In the genomic region with DNA sequence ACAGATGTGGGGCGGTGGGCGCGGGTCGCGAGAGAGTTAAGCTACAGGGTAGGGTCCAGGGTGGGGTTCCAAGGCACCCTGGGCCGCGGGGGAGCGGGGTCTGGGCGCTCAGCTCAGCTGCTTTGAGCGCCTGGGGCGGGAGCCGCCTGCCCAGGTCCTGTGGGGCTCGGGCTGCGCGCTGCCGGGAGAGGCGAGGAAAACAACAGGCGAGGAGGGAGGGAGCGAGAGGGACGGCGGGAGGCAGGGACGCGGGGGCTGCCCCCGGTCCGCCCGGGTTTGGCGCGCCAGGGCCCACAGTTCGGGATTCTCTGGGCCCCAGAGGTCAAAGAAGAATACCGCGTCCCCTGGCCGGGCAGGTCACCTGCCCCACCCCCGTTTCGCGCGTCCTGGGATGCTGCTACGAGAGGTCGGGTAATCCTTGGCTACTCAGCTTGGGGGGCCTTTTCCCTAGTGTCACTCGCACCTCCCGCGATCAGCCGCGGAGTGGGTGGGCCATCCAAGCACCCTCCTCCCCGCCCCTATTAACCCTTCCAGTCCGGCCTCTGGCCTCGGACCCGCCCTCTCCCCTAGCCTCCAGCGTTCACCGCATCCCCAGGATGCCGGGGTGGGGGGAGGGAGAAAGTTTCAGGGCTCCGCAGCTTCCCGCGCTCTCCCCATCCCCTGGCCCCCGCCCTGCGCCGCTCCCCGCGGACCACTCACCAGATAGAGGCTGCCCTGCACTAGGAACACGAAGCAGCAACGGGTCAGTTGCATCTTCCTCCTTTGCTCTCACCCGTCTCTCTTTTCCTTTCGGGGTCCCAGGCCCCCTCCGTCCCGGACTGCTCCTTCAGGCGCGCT, we compare ENCODE assay signal across 8 mouse cellular contexts. TPM values are rescaled to one million over a fixed set of nuclear protein-coding genes. Genes with fewer than 3 reads are reported as not detected.
DNase-seq lines count a peak whose midpoint lies in the region; ATAC-seq lines count a peak whose summit lies in the region.

No protein-coding gene starts in this region.

- H3K4me1 ChIP-seq in forebrain, embryonic 10.5 days: peaks cover 55% of the 10 kb centered on the region
- H3K4me1 ChIP-seq in intestine, embryonic 16.5 days (ENCODE audit: control insufficient read depth, insufficient read depth, low read length): peaks cover 30% of the 10 kb centered on the region

- H3K9ac ChIP-seq in intestine, embryonic 16.5 days (ENCODE audit: low read depth, low read length): peak overlapping the region; percentile 64

- peak; percentile 95 for DNase-seq in heart, adult 11 months
- no peak for DNase-seq in heart, adult 8-10 months (ENCODE audit: low spot score)
- DNase-seq in Muller cell, postnatal 12 days (ENCODE audit: inconsistent ontology term): peak; percentile 36
- peak; percentile 50 for DNase-seq in forebrain, embryonic 10.5 days (ENCODE audit: extremely low spot score, low spot score)
- DNase-seq in neural tube, embryonic 10.5 days (ENCODE audit: extremely low spot score, low spot score): peak; percentile 48
- DNase-seq in left cerebral cortex, adult 9 months (ENCODE audit: low spot score in 2 of 2): no peak
- no peak for DNase-seq in frontal cortex, adult 2 months (ENCODE audit: extremely low spot score in 1 of 2, low spot score in 1 of 2)

- H3K27ac ChIP-seq in forebrain, embryonic 10.5 days: peak overlapping the region; percentile 66
- H3K27ac ChIP-seq in intestine, embryonic 16.5 days (ENCODE audit: low read length): no peak overlapping the region

- H3K4me3 ChIP-seq in forebrain, embryonic 10.5 days: peak overlapping the region; percentile 67
- H3K4me3 ChIP-seq in intestine, embryonic 16.5 days (ENCODE audit: low read length): peak overlapping the region; percentile 61

- 1% methylated on average over 65 of the region's 66 CpGs for WGBS in forebrain, embryonic 10.5 days
- 1% methylated on average over 66 of the region's 66 CpGs for WGBS in intestine, embryonic 16.5 days

- H3K27me3 ChIP-seq in forebrain, embryonic 10.5 days (ENCODE audit: poor library complexity, severe bottlenecking): peaks cover 93% of the 10 kb centered on the region
- peaks cover 43% of the 10 kb centered on the region for H3K27me3 ChIP-seq in intestine, embryonic 16.5 days (replicated peaks; ENCODE audit: control insufficient read depth, insufficient read depth, low read length)

- H3K9me3 ChIP-seq in forebrain, embryonic 10.5 days: no peaks in the 10 kb centered on the region
- no peaks in the 10 kb centered on the region for H3K9me3 ChIP-seq in intestine, embryonic 16.5 days (ENCODE audit: control insufficient read depth, low read length)

- ATAC-seq in intestine, embryonic 16.5 days: peak; percentile 54

- peak overlapping the region; percentile 96 for H3K4me2 ChIP-seq in intestine, embryonic 16.5 days (ENCODE audit: low read depth, low read length)

- H3K36me3 ChIP-seq in forebrain, embryonic 10.5 days (replicated peaks): no peaks in the 10 kb centered on the region
- H3K36me3 ChIP-seq in intestine, embryonic 16.5 days (ENCODE audit: control insufficient read depth, insufficient read depth, low read length): no peaks in the 10 kb centered on the region

RNA-seq across cellular contexts. Expression of gene Nxph3, which starts 0.7 kb away (rescaled TPM):
- under 1 TPM; 0.41 to 0.76 (median 0.50) TPM for total RNA-seq in heart, adult 8-10 months (2022)
- 0.31 and 0.36 TPM in 2 replicates for polyA plus RNA-seq in forebrain, embryonic 10.5 days (2016; fragmentation: Nextera tagmentation; extraction: Ambion mirVana)
- 0.32 and 0.37 TPM in 2 replicates for polyA plus RNA-seq in intestine, embryonic 16.5 days (2015; fragmentation: Nextera tagmentation; extraction: Ambion mirVana)
- 12.5 and 15.2 TPM in 2 replicates for polyA plus RNA-seq in frontal cortex, adult 2 months (2012; rRNA removed)

Comparison
In these comparisons a context has a peak if more than half of its experiments do, and no peak if none do; other contexts are left out.
1. DNase-seq: peak in heart, adult 11 months (single experiment), Muller cell, postnatal 12 days (single experiment), forebrain, embryonic 10.5 days (single experiment) and neural tube, embryonic 10.5 days (single experiment); none in heart, adult 8-10 months (single experiment), left cerebral cortex, adult 9 months (0 of 2) and frontal cortex, adult 2 months (0 of 2).